Mouse (Mus musculus) liver, adult 2 months (tissue): ENCODE measurements at regions not wholly inside any gene's neighbourhood (a gene's known extent, or its start where the extent isn't known, plus 50 kb on each side); places are given as distances from the start of the nearest gene placed in this dataset.

Source experiments
- DNase-seq: peaks from one replicate; pipeline ENCODE4 v3.0.0-alpha.2; 2011; ENCODE audit warnings: low read depth, low spot score; ENCODE audit errors: extremely low read depth
- H3K27ac ChIP-seq: fragments of 200-500 bp; replicated peaks from 2 replicates; pipeline ENCODE4 v1.5.1; 2012; ENCODE audit warnings: low read depth, mild to moderate bottlenecking, control low read depth, inconsistent platforms, low read length; ENCODE audit not compliant: insufficient read depth
- H3K27me3 ChIP-seq: fragments of 200-500 bp; 2 replicates; pipeline ENCODE4 v1.6.1; 2012; ENCODE audit warnings: mild to moderate bottlenecking, moderate library complexity, low read length, inconsistent platforms; ENCODE audit not compliant: control insufficient read depth, insufficient read depth
- H3K36me3 ChIP-seq: fragments of 200-500 bp; 2 replicates; pipeline ENCODE4 v1.6.1; 2012; ENCODE audit warnings: low read length, inconsistent platforms; ENCODE audit not compliant: control insufficient read depth, insufficient read depth
- H3K4me1 ChIP-seq: fragments of 200-500 bp; 2 replicates; pipeline ENCODE4 v1.6.1; 2011; ENCODE audit warnings: low read length; ENCODE audit not compliant: control insufficient read depth, insufficient read depth
- H3K4me3 ChIP-seq: fragments of 200-500 bp; 2 replicates; pipeline ENCODE4 v1.5.1; 2011; ENCODE audit warnings: low read depth, mild to moderate bottlenecking, control low read depth, low read length, moderate library complexity; ENCODE audit not compliant: insufficient read depth
- H3K79me2 ChIP-seq: fragments of 200-500 bp; 2 replicates; pipeline ENCODE4 v1.6.1; 2012; ENCODE audit warnings: inconsistent platforms, mild to moderate bottlenecking, low read length, moderate library complexity; ENCODE audit not compliant: control insufficient read depth, insufficient read depth
- H3K9ac ChIP-seq: fragments of 200-500 bp; 2 replicates; pipeline ENCODE4 v1.6.1; 2012; ENCODE audit warnings: low read depth, mild to moderate bottlenecking, control low read depth, inconsistent platforms, low read length
- CTCF ChIP-seq: fragments of 200-500 bp; IDR thresholded peaks from 2 replicates; pipeline ENCODE4 v1.5.1; 2011; ENCODE audit warnings: low read depth, low read length, control low read depth
- POLR2A ChIP-seq: fragments of 200-500 bp; IDR thresholded peaks from 2 replicates; pipeline ENCODE4 v1.6.1; 2011; ENCODE audit warnings: low read length, control low read depth; ENCODE audit not compliant: insufficient read depth; ENCODE audit errors: extremely low read depth
- WGBS: fragments of 180-500 bp; shearing (Covaris S2); methylation state at CpG from one replicate; pipeline ENCODE4 v1.1.7; 2018; 5-methylcytosine and 5-hydroxymethylcytosine counted together

DNA sequence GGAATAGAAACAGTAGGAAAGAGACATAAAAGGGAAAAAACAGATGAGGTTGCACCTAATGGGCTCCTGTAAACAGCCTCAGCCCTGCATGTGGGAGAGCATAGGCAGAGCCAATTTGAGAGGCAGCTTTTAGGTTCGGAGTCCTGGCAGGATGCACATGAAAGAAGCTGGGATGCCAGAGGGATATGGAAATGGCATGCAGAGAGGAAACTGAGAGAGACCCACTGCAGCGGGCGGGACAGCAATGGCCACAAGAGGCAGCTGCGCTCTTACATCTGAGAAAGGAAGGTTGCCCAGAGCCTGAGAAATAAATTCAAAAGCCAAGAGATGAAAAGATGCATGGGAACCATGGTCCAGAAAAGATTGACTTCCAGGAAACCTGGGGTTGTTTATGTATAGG is 340.5 kb upstream of the Kdm8 start:
- no peak for TF ChIP-seq CTCF
- no peak for TF ChIP-seq POLR2A
- Histone ChIP-seq H3K4me3 (no peak overlapping the region), H3K79me2 (no peaks in the 10 kb centered on the region), H3K36me3 (no peaks in the 10 kb centered on the region), H3K9ac (no peak overlapping the region), H3K27me3 (no peaks in the 10 kb centered on the region; the same call in 1 of the 2 replicates), H3K27ac (no peak overlapping the region), H3K4me1 (no peaks in the 10 kb centered on the region)
- no peak for DNase-seq
- 77% methylated on average over 4 of the region's 4 CpGs for WGBS

- H3K36me3 ChIP-seq = no peaks in the 10 kb centered on the region
- no peak overlapping the region for H3K27ac ChIP-seq
- no peaks in the 10 kb centered on the region for H3K4me1 ChIP-seq
- TF ChIP-seq POLR2A = no peak
- no peak for TF ChIP-seq CTCF
- H3K79me2 ChIP-seq = no peaks in the 10 kb centered on the region
- no peaks in the 10 kb centered on the region for H3K27me3 ChIP-seq
- no peak for DNase-seq
- H3K4me3 ChIP-seq = no peak overlapping the region
- no peak overlapping the region for H3K9ac ChIP-seq
- WGBS = 77% methylated on average over 9 of the region's 9 CpGs
Measured at GRCm38 (mm10) chr7:125112820-125113273, 331.6 kb upstream of the Kdm8 start.

- no peak overlapping the region for H3K9ac ChIP-seq
- TF ChIP-seq POLR2A = no peak
- no peak for TF ChIP-seq CTCF
- H3K4me3 ChIP-seq = no peak overlapping the region
- H3K27me3 ChIP-seq = no peaks in the 10 kb centered on the region
- DNase-seq = no peak
- no peaks in the 10 kb centered on the region for H3K4me1 ChIP-seq
- WGBS = 73% methylated on average over 8 of the region's 8 CpGs
- no peaks in the 10 kb centered on the region for H3K36me3 ChIP-seq
- no peaks in the 10 kb centered on the region for H3K79me2 ChIP-seq
- no peak overlapping the region for H3K27ac ChIP-seq
Measured at GRCm38 (mm10) chr7:125115322-125115996, 329.0 kb upstream of the Kdm8 start.

GRCm38 (mm10) chr7:125117173-125117572 is 327.3 kb upstream of the Kdm8 start:
- no peak for DNase-seq
- Histone ChIP-seq H3K9ac (no peak overlapping the region), H3K79me2 (no peaks in the 10 kb centered on the region), H3K27ac (no peak overlapping the region), H3K27me3 (no peaks in the 10 kb centered on the region), H3K4me3 (no peak overlapping the region), H3K4me1 (no peaks in the 10 kb centered on the region), H3K36me3 (no peaks in the 10 kb centered on the region)
- TF ChIP-seq CTCF = no peak
- TF ChIP-seq POLR2A = no peak
- WGBS = 82% methylated on average over 8 of the region's 8 CpGs

DNA sequence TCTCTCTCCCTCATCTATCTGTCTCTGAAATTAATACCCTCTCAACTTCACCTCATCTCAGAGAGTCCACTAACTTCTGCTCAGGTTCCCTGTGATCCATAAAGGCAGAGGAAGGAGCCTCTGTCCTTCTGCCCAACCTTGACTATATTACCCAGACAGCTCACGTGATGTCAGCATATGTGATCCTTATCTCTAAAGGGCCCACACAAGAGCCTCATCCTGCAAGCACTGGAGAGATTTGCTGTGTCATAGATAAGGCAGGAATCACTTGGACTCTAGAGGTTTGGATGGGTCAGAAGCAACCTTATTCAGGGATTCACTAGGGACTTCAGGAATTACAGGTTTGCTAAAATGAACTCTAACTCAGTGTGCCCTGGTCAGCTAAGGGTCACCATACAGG is 315.3 kb upstream of the Kdm8 start:
- no peak overlapping the region for H3K4me3 ChIP-seq
- no peak overlapping the region for H3K27ac ChIP-seq
- H3K4me1 ChIP-seq = no peaks in the 10 kb centered on the region
- DNase-seq = no peak
- H3K9ac ChIP-seq = no peak overlapping the region
- H3K27me3 ChIP-seq = no peaks in the 10 kb centered on the region
- no peak for TF ChIP-seq CTCF
- TF ChIP-seq POLR2A = no peak
- no peaks in the 10 kb centered on the region for H3K36me3 ChIP-seq
- no peaks in the 10 kb centered on the region for H3K79me2 ChIP-seq
- 17% methylated on average over 1 of the region's 1 CpGs for WGBS

DNA sequence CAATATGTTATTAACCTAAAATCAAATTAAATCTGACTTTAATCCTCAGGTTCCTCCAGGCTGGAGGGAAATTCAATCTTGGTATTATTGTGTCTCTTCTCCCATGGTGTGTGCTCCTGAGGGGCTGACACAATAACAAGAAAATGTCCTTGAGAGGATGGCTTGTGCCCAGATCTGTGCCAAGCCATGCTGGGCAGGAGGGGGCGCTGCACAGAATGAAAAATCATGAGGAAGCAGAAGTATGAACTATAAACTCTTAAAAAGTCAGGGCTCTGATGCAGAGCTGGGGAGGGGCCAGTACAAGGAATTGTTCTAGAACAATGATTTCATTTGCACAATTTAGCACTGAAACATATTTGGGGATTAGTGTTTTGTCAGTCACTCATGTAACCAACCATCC is 312.5 kb upstream of the Kdm8 start:
- no peak for DNase-seq
- Histone ChIP-seq H3K9ac (no peak overlapping the region), H3K4me1 (no peaks in the 10 kb centered on the region), H3K36me3 (no peaks in the 10 kb centered on the region), H3K27me3 (no peaks in the 10 kb centered on the region), H3K79me2 (no peaks in the 10 kb centered on the region), H3K27ac (no peak overlapping the region), H3K4me3 (no peak overlapping the region)
- no peak for TF ChIP-seq POLR2A
- TF ChIP-seq CTCF = peak; percentile 41
- 75% methylated on average over 1 of the region's 1 CpGs for WGBS
